Mouse (Mus musculus): Measurements from ENCODE around the gene Dab1.
A peak's percentile ranks its signal among the peaks of the same experiment; 100 is the strongest.

Gene Dab1

DNA sequence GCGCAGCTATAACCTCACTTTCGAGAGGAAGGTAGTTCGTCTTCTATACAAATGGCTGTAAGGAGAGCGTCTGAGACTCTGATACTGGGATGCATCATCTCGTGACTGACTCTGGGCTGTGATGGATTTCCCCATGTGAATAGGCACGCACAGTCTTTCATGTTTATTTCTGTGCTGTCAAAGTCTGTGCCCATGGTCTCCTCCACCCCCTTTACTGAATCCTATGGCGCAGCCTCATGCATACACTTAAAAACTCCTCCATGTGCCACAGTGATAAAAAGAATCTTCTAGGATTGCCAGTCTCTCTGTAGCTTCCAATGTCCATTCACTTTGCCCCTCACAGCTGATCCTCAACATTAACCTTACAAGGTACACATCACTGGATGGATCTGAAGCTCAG is 1009.5 kb downstream of the Dab1 start:
- no peak for DNase-seq

DNA sequence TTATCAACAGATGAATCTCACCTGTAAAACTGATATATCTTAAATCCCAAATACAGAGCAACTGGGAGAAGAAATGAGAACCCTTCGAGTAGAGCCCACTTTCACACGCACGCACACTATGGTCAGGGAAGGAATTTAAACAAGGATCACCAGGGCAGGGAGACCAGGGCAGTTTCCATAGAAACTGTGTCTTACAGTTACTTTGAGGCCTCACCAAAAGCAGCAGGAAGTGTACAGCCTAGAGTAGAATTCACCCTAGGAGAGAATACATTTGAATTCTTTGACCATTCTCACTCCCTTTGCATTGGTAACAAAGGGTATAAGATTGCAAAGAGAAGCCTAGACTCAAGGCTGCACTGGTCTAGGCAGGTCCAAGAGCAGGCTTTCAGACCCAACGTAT is 1017.9 kb downstream of the Dab1 start:
- no peak for DNase-seq

DNA sequence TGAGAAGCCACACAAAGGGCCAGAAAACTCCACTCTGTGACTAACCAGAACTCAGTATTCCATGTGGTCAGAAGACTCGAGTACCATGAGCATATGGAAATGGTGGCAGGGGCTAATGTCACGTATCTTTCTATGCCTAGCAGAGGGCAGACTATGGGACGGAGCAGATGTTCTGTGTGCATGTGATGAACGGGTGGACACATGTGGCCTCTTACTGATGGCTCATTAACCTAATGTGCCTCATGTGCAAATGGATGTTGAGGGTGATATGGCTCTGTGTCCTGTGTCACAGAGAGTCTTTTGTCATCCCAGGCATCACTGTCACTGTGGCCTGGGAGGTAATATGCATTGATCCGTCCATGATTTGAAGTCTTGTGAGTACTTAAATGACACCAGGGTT is 1021.5 kb downstream of the Dab1 start:
- DNase-seq = no peak

DNA sequence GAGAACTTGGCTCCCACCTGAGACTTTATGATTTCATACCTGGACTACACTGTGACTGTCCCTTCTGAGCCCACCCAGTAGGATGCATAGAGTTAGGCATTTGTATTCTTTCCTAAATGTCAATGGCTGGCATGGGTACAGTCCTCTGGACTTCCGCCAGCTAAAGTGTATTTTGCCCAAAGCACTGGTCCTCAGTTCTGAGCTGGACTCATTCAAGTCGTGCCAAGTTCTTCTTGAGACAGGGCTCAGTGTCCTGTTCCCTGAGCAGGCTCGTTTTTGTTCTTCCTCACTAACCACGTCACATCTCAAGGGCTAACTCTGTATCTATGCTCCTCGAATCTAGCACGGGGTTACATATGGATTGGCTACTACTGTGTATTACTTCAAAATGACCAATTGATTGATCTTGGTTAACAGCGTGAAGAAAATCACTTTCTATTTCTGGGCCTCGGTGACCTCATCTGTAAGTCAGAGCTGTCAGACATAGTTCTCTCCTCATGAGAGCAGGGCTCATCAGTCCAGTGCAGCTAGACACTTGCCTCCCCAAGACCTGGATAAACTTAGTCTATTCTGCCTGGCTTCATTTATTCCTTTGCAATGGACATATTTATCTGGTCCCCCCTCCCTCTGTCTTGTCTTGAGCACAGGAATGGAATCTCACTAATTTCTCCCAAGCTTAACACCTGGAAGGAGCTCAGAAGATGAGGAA is 1023.8 kb downstream of the Dab1 start:
- peak; percentile 60 for DNase-seq

DNA sequence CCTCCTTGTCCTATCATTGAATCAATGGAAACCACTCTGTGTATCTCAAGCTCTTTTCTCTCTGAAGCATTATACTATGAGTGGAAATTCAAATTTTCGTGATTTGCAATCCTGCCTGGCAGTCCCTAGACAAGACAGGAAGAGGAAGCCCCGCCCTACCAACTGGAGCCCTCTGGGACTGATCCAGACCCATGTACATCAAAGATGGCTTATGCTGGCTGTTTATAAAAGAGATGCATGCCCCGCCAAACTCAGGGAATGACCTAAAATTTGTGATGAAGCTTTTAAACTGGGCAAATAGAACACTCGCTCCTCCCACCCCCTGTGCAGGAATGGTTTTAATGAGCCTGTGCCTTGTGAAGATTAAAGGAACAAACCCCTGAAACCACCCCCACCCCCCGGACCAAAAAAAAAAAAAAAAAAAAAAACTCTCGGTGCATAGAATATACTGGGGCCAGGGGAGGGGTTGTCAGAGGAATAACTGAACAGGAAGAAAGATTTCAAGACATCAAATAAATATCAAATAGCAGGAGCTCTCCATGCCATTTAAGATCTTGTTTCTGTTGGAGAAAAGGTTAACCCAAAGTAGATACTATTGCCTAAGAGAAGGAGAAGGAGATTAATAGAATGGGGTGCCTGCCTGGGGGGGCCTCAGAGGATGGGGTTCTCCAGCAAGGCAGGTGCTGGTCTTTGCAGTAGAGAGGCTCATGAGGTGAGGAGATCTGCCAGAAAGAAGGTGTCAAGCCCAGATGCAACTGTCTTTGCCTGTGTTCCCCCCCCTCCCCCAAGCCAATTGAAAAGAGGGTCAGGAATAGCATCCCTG is 1024.6 kb downstream of the Dab1 start:
- DNase-seq = peak; percentile 80

DNA sequence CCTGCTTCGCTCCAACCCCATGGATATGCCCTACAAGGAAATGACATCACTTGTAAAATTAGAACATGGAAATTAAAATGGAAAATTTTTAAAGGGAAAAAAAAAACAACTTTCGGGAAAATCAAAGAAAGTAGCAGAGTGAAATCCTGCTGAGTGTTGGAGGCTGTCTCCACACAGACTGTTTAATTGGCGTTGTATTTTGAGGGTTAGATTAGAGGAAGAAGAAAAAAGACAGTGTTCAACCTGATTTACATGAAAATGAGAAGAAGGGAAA is 1025.1 kb downstream of the Dab1 start:
- DNase-seq = no peak

DNA sequence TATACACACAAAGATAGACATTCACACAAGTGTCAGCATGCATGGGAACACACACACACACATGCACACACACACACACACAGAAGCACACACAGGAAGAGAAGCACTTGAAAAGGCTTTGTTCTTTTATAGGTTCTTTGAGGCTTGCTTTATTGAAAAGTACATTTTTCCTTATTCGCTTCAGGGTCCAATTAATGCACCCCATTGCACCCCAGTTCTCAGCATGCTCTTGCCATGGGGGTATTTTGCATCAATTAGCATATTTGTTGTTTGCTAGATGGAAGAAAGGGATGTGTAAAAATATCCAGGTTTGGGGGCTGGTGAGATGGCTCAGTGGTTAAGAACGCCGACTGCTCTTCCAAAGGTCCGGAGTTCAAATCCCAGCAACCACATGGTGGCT is 1025.7 kb downstream of the Dab1 start:
- no peak for DNase-seq

DNA sequence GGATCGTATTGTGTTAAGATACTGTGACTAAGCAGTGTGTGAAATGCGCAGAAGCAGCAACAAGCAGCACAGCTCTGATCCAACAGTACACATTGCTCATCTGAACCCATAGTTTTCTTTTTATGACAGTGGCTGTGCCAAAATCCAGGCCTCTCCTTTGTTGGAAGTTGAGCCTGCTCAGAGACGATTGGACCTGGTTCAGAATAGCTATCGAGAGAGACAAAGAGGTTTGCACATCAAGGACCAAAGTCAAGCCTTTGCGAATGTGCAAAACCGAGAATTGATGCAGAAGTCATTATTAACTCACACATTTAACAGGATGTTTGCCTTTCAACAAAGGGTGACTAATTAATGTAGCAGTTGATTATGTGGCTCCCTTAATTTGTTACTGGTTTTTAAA is 1032.6 kb downstream of the Dab1 start:
- DNase-seq = no peak

DNA sequence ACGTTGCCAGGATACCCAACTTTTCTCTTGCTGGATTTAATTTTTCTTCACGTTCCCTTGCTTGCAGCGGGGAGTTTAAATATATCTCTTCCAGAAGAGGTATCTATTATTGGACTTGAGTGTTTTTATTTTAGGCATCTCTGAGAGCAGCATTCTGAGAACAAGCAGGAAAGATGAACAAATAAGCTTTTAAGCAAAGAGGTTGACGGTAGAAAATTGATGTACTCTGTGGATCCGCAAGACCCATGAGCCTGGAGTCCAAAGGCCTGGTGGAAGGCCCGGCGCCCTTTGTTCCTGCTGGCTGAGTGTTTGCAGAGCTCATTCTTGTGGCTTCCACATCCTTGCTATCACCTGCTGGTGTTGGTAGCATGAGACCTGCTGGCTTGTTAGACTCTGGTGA is 1037.6 kb downstream of the Dab1 start:
- no peak for DNase-seq

DNA sequence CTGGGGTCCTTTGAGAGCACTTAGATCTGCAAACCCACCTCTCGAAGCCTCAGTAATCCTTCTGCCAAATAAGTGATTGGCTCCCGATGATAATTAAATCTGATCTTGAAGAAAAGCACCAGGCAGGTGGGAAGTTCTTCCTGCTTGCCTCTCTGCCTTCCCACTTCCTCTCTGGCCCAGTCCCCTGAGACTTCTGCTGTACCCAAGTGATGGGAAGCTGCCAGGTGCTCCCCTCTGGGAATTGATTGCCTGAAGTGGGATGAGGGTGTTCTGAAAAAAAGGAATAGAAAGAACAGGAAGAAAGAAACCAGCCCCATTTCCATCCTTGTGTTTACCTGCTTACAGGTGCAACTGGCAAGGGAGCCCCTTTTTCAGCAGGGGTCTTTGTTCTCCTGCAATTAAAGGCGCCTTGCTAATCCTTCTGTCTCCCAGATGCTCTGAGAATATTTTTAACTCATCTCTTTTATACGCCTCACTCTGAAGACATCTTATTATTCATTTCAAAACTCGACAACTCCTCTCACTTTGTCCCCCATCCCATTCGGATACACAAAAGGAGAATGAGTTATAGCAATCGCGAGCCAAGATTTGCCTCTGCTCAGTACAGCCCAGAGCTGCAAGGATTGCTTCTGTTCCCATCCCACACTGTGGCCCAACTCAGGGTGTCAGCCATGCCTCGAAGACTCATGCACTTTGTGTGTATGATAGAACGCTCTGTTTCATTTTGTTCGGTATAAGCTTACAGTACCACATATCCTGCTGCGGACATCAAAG is 1043.9 kb downstream of the Dab1 start:
- no peak for DNase-seq

DNA sequence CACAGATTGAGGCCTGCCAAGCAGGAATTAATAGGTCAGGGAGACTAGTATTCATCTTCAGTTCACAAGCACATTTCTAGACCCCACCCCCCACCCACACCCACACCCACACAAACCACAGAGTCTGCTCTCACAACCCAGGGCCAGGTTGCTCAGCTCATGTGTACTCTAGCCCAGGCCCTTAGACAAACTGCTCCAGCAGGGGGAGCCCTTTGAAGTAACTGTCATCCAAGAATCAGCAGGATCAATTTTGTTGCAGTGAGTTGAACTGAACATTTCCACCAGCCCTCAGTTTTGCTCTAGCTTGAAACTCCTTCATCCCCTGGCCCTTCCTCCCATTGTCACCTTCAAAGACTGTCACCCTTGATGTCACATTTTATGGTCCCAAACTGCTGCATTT is 1046.4 kb downstream of the Dab1 start:
- peak; percentile 42 for DNase-seq

DNA sequence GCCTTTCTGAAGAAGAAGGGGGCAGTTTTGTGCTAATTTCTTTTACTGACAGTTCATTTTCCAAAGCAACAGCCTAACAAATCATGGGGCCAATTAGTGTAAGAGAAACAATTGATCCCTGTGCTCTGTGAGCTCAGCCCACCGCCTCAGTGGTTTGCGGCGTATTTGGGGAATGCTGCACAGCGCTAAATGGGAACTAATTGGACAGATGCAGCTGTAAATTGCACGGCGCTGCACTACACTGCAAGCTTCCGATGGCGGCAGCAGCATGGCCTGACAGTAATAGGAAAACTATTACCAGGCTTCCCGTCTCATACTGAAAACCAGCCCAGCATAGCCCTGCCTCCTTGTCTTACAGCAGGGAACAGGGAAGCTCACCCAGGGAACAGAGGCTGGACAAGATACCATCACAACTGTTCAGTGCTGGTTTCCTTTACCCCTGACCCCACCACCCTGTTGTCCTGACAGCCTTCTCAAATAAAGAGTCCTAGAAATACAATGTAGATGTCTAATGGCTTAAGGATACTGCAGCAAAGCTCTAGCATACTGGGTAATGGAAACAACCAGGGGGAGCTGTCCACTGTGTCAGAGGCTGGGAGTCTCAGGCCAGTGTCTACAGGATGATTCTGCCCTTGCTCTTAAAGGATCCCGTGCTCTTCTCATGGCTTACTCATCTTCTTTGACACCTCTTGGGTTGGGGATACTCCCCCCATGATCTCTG is 1047.8 kb downstream of the Dab1 start:
- DNase-seq = no peak

DNA sequence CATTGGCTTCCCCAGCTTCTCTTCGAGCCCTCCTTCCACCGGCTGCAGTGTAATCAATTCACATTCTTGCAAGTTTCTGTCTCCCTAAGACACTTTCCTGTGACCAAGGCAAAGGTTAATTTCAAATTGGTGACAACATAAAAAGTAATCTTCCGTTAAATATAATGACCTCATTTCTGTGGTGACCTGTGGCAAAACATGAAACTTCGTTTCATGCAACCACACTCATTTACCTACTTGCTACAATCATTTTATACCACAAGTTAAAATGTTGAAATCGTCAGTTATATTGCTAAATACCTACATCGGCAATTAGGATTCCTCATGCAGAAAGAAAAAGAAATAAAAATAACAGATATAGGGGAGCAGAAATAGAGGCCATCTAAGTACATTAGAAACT is 1048.9 kb downstream of the Dab1 start:
- no peak for DNase-seq

DNA sequence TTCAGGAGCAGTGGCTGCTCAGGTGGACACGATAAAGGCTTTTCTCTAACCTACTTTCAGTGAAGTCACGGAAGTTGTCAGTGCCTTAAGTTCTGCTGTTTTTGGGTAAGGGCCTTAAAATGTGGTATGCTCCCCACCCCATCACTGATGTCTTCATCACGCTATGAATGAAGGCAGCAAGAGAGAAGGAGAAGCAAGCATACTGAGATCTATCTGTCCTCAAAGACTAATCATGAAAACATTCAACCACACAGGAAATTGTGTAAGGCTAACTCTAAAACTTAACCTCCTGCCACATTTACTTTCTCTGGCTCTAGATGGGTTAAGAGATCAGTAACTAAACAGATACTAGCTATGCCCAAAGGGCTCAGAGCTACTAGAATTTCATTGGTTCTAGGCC is 1050.2 kb downstream of the Dab1 start:
- DNase-seq = no peak

DNA sequence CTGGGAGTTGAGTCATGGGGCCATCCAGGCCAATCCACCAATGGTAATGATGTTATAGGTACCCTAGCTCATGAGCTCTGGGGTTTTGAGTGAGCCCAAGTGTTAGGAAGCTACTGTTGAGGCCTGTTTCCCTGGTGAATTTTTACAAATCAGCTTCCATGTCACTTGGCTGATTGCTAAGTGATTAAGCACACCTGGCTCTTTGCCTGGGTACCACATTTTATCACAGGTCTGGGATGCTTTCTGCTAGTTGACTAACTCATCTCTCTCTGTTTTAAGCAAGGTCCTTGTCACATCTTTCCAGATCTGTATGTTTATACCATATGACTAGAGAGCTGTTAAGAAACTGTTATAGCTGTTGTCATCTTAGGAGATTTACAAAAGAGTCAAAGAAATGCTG is 1051.6 kb downstream of the Dab1 start:
- DNase-seq = no peak

DNA sequence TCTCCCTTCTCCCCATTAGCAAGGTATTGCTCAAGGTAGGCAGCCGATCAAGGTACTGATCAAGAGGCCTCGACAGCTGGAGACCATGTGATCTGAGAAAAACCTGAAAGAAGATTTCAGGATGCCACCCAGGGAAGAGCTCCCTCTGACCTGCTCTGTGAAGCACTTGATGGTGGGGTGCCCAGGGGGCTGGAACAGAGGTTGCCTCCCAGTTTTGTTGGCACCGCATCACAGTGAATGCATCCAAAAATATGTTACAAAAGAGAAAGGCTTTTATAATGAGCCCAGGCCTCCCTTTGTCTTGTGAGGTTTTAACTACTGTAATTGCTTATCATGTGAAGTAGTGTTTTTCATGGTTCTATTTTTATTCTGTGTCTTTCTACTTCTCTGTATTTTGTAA is 1054.2 kb downstream of the Dab1 start:
- DNase-seq = no peak

DNA sequence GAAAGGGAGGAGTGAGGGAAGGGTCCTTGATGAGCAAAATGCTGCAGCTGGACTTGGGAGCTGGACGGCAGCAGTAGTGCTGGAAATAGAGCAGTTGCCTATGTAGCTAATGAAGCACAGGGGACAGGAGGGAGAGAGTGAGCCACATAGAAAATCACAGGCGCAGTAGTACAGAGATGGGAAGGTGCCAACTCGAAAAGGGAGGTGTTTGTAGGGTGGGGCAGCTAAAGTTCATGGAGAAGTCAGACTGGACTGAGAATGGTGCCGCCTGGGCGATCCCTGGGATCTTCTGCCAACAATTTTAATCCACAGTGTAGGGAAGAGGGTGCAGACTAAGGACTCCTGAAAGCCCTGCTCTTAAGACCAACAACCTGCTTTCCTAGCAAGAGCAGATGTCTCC is 1055.5 kb downstream of the Dab1 start:
- DNase-seq = no peak

DNA sequence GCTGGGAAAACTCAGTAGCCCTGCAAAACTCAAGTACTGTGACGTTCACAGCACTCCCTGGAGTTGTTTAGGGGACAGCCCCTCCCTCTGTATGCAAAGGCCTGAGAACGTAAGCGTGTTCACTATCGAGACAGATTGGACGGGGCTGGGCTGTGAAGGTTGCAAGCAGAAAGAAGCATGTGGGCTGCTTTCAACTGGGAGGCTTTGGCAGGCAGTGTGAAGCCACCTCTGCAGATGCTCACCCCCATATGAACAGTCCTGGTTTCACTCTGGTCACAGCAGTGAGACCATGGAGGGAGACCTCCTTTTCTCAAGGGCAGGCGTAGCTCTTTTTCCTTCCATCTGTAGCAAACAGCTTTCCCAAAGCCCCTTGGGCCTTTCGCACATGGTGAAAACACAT is 1059.1 kb downstream of the Dab1 start:
- DNase-seq = no peak

DNA sequence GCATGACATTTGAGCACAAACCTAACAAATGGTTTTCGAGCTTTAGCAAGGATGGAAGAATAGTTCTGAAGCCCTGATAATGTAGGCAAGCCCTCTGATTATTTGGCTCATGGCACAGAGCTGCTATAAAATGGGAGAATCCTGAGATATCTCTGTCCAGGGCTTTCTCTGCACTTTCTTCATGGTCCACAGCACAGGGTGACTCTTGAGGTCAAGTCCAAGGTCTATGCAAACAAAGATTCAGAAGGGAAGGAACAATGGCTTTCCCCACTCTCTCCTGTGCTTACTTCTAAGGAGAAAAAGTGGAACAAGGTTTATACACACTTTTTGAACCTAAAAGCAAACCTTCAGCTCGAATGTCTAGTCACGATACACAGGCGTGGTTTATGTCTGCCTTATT is 1061.3 kb downstream of the Dab1 start:
- no peak for DNase-seq

DNA sequence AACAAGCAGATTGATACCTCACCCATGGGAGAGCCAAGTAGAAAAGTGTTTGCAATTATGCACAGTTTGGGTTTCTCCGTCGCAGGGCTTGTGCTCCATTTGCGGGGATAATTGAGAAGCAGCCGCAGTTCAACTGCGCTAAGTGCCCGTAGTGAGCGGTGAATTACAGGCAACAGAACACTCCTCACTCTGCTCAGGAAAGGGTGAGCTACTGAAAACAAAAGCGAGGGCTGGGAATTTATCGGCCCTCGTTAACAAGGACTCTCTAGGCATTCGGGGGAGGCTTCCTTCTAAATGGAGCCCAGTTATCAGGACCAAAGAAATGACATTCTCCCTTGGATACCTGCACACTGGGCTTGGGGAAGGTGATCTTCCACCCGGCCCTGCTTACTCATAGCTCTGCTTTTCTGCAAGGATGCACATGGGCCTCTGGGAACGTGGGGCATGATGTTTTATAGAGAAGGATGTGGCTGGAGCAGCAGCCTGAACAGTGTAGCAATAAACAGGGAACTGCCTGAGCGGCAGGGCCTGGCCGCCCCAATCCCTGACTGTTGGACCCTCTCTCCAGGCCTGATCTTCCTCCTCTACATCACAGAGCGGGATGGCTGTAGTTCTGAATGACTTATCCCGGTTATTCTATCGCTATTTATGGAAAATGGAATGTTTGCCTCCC is 1067.1 kb downstream of the Dab1 start:
- no peak for DNase-seq

DNA sequence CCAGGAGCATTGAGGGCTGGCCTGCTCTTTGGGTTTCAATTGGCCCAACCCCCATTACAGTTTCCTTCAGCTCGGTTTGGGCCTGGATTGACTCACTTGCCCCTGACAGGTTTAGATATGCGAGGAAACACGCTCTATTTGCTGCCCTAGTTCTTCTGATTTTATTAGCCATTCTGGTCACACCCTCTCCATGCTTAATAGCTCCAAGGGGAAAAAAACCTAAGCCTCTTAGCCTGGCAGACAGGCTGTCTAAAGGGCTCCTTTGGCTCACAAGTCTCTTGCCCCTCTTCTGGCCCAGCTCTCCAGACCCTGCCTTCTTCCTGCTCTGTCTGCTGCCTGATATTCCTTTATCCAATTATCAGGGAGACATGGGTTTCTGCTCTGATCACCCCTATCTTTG is 1069.9 kb downstream of the Dab1 start:
- DNase-seq = no peak

DNA sequence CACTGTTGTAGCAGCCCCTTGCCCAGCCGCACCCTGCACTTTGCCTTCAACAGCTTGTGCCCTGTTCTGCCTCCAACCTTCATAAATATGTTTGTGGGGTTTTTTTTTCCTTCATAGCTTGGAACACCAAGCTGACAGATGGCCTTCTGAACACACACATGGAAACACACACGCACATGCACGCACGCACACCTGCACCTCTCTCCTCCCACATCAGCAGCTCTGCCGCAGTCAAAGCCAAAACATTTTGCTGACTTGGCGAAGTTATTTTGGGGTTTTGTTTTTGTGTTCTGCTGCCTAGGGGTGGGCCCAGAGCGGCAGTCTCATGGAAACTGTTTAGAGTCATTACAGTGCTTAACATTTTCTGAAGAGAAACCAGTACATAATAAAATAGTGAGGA is 1071.9 kb downstream of the Dab1 start:
- DNase-seq = no peak

DNA sequence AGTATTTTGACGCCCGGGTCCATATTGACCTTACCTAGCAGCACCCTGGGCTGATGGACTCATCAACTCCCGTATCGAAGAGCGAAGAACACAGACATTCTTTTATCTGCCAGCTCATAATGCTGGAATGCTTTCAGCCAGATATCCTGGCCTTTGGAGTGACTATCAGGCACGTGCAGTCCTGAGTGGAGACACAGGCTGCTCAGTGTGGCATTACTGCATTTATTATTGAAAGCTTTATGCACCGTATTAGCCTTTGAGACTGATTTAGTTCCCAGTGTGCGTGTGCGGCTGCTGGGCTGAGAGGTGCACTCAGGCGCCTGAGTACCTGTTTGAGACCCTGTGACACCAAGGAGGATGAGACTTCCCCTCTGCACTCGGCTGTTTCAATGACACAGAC is 1075.0 kb downstream of the Dab1 start:
- DNase-seq = no peak

Measured in cerebellum, adult 8-10 months (tissue).